In the genomic region with DNA sequence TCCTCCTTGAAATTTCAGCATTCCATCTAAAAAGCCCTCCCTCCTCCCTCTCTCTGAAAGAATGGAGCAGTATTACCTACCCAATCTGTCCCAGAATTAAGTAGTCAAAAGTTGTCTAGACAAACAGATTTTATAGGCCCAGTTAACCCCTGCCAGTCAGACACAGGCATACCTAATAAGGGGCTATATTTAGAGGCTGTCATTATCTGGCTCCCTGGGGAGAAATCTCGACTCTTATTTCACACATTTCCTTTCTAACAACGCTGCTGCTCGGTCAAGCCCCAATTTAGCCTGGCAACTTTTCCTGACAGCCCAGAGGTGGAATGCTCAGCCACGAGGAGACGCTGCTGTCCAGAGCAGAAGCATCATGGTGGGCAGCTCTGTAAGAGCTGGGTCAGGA, we compare ENCODE assay signal across 21 mouse cellular contexts. TPM values are rescaled to one million over a fixed set of nuclear protein-coding genes. Genes with fewer than 3 reads are reported as not detected.
A peak's percentile ranks its signal among the peaks of the same experiment; 100 is the strongest.
DNase-seq lines count a peak whose midpoint lies in the region; ATAC-seq and TF ChIP-seq lines count a peak whose summit lies in the region.
"Had no signal": no experiment of that assay in that cellular context is flagged by ENCODE, and none has a peak within 500 bp of the region (broad histone marks: within the 10 kb centered on the region; RNA-seq: fewer than 3 reads in every experiment).

No protein-coding gene starts in this region.

- TF ChIP-seq POLR2A in embryonic fibroblast, embryonic 13.5 days (IDR thresholded peaks at IDR 0.05; ENCODE audit: low read depth, low read length) = no peak
- TF ChIP-seq POLR2A in limb, embryonic 14.5 days (IDR thresholded peaks at IDR 0.05; ENCODE audit: borderline replicate concordance, extremely low read depth, insufficient read depth, insufficient read length) = no peak

- TF ChIP-seq CTCF in embryonic fibroblast, embryonic 13.5 days (IDR thresholded peaks at IDR 0.05; ENCODE audit: borderline replicate concordance, insufficient read depth, low read length) = 0 out of 2 replicates have a peak, but pooled peaks have one; percentile 11

- peak; percentile 67 for DNase-seq in embryo, embryonic 11 days
- peak; percentile 77 for DNase-seq in limb, embryonic 14.5 days (ENCODE audit: low spot score)
- no peak for DNase-seq in left cerebral cortex, postnatal 36 days (ENCODE audit: low spot score in 2 of 2)
- DNase-seq in urinary bladder, adult 18-20 months (ENCODE audit: low spot score in 2 of 2) = no peak
- no peak for DNase-seq in gastrocnemius, adult 8-10 months (ENCODE audit: low spot score in 2 of 2)
- DNase-seq: cerebellum, adult 8-10 months; gastrocnemius, postnatal 14 days; heart, adult 18-20 months; heart, postnatal 4 days; kidney, postnatal 36 days; lung, adult 2 months; right cerebral cortex, adult 18-20 months; thymus, postnatal 14 days had no signal

- H3K4me2 ChIP-seq in hindbrain, embryonic 12.5 days (replicated peaks) = no peak overlapping the region
- no peak overlapping the region for H3K4me2 ChIP-seq in hindbrain, embryonic 16.5 days (ENCODE audit: low read length)
- no peak overlapping the region for H3K4me2 ChIP-seq in limb, embryonic 14.5 days (replicated peaks; ENCODE audit: low read depth, low read length, severe bottlenecking)
- H3K4me2 ChIP-seq: intestine, embryonic 15.5 days; liver, embryonic 12.5 days; neural tube, embryonic 12.5 days had no signal

- no peaks in the 10 kb centered on the region for H3K27me3 ChIP-seq in hindbrain, embryonic 12.5 days
- H3K27me3 ChIP-seq in hindbrain, embryonic 16.5 days (replicated peaks; ENCODE audit: control insufficient read depth, insufficient read depth, low read length) = no peaks in the 10 kb centered on the region
- no peaks in the 10 kb centered on the region for H3K27me3 ChIP-seq in limb, embryonic 14.5 days (ENCODE audit: control insufficient read depth, insufficient read depth, low read length)
- H3K27me3 ChIP-seq: intestine, embryonic 15.5 days; neural tube, embryonic 12.5 days had no signal

- no peak overlapping the region for H3K27ac ChIP-seq in hindbrain, embryonic 12.5 days
- no peak overlapping the region for H3K27ac ChIP-seq in hindbrain, embryonic 16.5 days (ENCODE audit: low read depth, low read length)
- H3K27ac ChIP-seq in embryonic fibroblast, embryonic 13.5 days (ENCODE audit: insufficient read depth, low read length) = peak overlapping the region; percentile 23
- peak overlapping the region; percentile 67; the same call in 1 of the 2 replicates for H3K27ac ChIP-seq in limb, embryonic 14.5 days (replicated peaks; ENCODE audit: low read depth, low read length)
- H3K27ac ChIP-seq: intestine, embryonic 15.5 days; liver, embryonic 12.5 days; neural tube, embryonic 12.5 days had no signal

- no peak overlapping the region for H3K4me3 ChIP-seq in hindbrain, embryonic 12.5 days
- H3K4me3 ChIP-seq in hindbrain, embryonic 16.5 days (ENCODE audit: low read length) = no peak overlapping the region
- H3K4me3 ChIP-seq in embryonic fibroblast, embryonic 13.5 days (ENCODE audit: insufficient read depth, low read length) = no peak overlapping the region
- H3K4me3 ChIP-seq in limb, embryonic 14.5 days (replicated peaks; ENCODE audit: low read length) = no peak overlapping the region
- H3K4me3 ChIP-seq: intestine, embryonic 15.5 days; liver, embryonic 12.5 days; megakaryocyte, embryonic 14.5 days; neural tube, embryonic 12.5 days had no signal

- H3K9me3 ChIP-seq in hindbrain, embryonic 12.5 days (replicated peaks) = no peaks in the 10 kb centered on the region
- H3K9me3 ChIP-seq in hindbrain, embryonic 16.5 days (ENCODE audit: control insufficient read depth, low read length) = no peaks in the 10 kb centered on the region
- H3K9me3 ChIP-seq in limb, embryonic 14.5 days (ENCODE audit: control insufficient read depth, low read length) = no peaks in the 10 kb centered on the region
- H3K9me3 ChIP-seq: intestine, embryonic 15.5 days; liver, embryonic 12.5 days; neural tube, embryonic 12.5 days had no signal

- H3K9ac ChIP-seq in hindbrain, embryonic 12.5 days = 0 out of 2 replicates have a peak overlapping the region, but pooled peaks have one; percentile 13
- H3K9ac ChIP-seq in hindbrain, embryonic 16.5 days (ENCODE audit: low read depth, low read length) = no peak overlapping the region
- H3K9ac ChIP-seq in limb, embryonic 14.5 days (ENCODE audit: low read depth, low read length, severe bottlenecking) = no peak overlapping the region
- H3K9ac ChIP-seq: intestine, embryonic 15.5 days; liver, embryonic 12.5 days; neural tube, embryonic 12.5 days had no signal

- peaks cover 7% of the 10 kb centered on the region; the same call in 1 of the 2 replicates for H3K4me1 ChIP-seq in hindbrain, embryonic 12.5 days
- H3K4me1 ChIP-seq in hindbrain, embryonic 16.5 days (ENCODE audit: control insufficient read depth, insufficient read depth, low read depth, low read length) = no peaks in the 10 kb centered on the region
- H3K4me1 ChIP-seq in embryonic fibroblast, embryonic 13.5 days (ENCODE audit: control insufficient read depth, insufficient read depth, low read length) = no peaks in the 10 kb centered on the region
- H3K4me1 ChIP-seq in limb, embryonic 14.5 days (ENCODE audit: control insufficient read depth, insufficient read depth, low read length) = peaks cover 43% of the 10 kb centered on the region
- H3K4me1 ChIP-seq: intestine, embryonic 15.5 days; liver, embryonic 12.5 days; megakaryocyte, embryonic 14.5 days had no signal

- no peaks in the 10 kb centered on the region for H3K36me3 ChIP-seq in hindbrain, embryonic 12.5 days
- no peaks in the 10 kb centered on the region for H3K36me3 ChIP-seq in hindbrain, embryonic 16.5 days (ENCODE audit: control insufficient read depth, insufficient read depth, low read length)
- 0 out of 2 replicates have a peak, but pooled peaks cover 4% of the 10 kb centered on the region for H3K36me3 ChIP-seq in limb, embryonic 14.5 days (ENCODE audit: control insufficient read depth, insufficient read depth, low read length)
- H3K36me3 ChIP-seq: intestine, embryonic 15.5 days; liver, embryonic 12.5 days; neural tube, embryonic 12.5 days had no signal

- WGBS in hindbrain, embryonic 12.5 days = 33% methylated on average over 5 of the region's 5 CpGs
- WGBS in hindbrain, embryonic 16.5 days = 22% methylated on average over 5 of the region's 5 CpGs
- 4% methylated on average over 5 of the region's 5 CpGs for WGBS in limb, embryonic 14.5 days

- intact Hi-C loops in left cerebral cortex, postnatal 36 days (cut with DNase I) = no loop called here

- ATAC-seq in hindbrain, embryonic 12.5 days (ENCODE audit: low FRiP score) = no peak
- no peak for ATAC-seq in hindbrain, embryonic 16.5 days
- peak; percentile 6; the same call in 1 of the 2 replicates for ATAC-seq in limb, embryonic 14.5 days (ENCODE audit: low FRiP score, low read depth)
- ATAC-seq: intestine, embryonic 15.5 days; liver, embryonic 12.5 days had no signal

RNA-seq across cellular contexts. Expression of a gene that starts 47.6 kb away (rescaled TPM):
- polyA plus RNA-seq in hindbrain, embryonic 12.5 days (2016; fragmentation: Nextera tagmentation; extraction: Ambion mirVana) = 4.6 and 5.8 TPM in 2 replicates
- polyA plus RNA-seq in hindbrain, embryonic 16.5 days (2015; fragmentation: Nextera tagmentation; extraction: Ambion mirVana) = 1.1 and 2.0 TPM in 2 replicates
- polyA plus RNA-seq in embryonic fibroblast, embryonic 13.5 days (2011; ENCODE audit: insufficient read length, low read depth, missing spikeins) = 139 and 166 TPM in 2 replicates
- polyA plus RNA-seq in limb, embryonic 14.5 days (2012; rRNA removed) = 18.2 and 24.2 TPM in 2 replicates
- 11.6 and 13.5 TPM in 2 replicates for polyA plus RNA-seq in limb, embryonic 14.5 days (2014; fragmentation: Nextera tagmentation; extraction: Ambion mirVana)
- 1 to 10 TPM; 1.9 to 5.3 TPM for total RNA-seq in left cerebral cortex, postnatal 36 days (2021)
- total RNA-seq in gastrocnemius, adult 8-10 months (2022) = 1 to 10 TPM; 1.5 to 2.7 (median 2.4) TPM
- total RNA-seq: monocyte, adult 5-6 weeks had no signal

Comparison
In these comparisons a context has a peak if more than half of its experiments do, and no peak if none do; other contexts are left out.
1. H3K27ac ChIP-seq: peak in embryonic fibroblast, embryonic 13.5 days (single experiment) and limb, embryonic 14.5 days (single experiment); none in hindbrain, embryonic 12.5 days (single experiment) and hindbrain, embryonic 16.5 days (single experiment).
2. DNase-seq: peak in embryo, embryonic 11 days (single experiment) and limb, embryonic 14.5 days (single experiment); none in left cerebral cortex, postnatal 36 days (0 of 2), urinary bladder, adult 18-20 months (0 of 2) and gastrocnemius, adult 8-10 months (0 of 2).